Comparison of ENCODE assay signal across 11 mouse cellular contexts in genomic region chr16:13193663-13194071, GRCm38 (mm10).
DNase-seq lines count a peak whose midpoint lies in the region; ATAC-seq and TF ChIP-seq lines count a peak whose summit lies in the region.
"Had no signal": no experiment of that assay in that cellular context is flagged by ENCODE, and none has a peak within 500 bp of the region (broad histone marks: within the 10 kb centered on the region; RNA-seq: fewer than 3 reads in every experiment).

No protein-coding gene starts in this region.

- H3K27ac ChIP-seq in hindbrain, embryonic 16.5 days (ENCODE audit: low read depth, low read length), result no peak overlapping the region
- no peak overlapping the region for H3K27ac ChIP-seq in hindbrain, embryonic 11.5 days (ENCODE audit: low read depth, low read length)
- H3K27ac ChIP-seq in thymus, adult 2 months (ENCODE audit: control insufficient read depth, insufficient read depth, low read length), result no peak overlapping the region
- H3K27ac ChIP-seq: intestine, embryonic 15.5 days; stomach, embryonic 15.5 days had no signal

- 78% methylated on average over 4 of the region's 4 CpGs for WGBS in hindbrain, embryonic 16.5 days
- WGBS in hindbrain, embryonic 11.5 days, result 77% methylated on average over 4 of the region's 4 CpGs
- 91% methylated on average over 4 of the region's 4 CpGs for WGBS in thymus, adult 2 months

- H3K36me3 ChIP-seq in hindbrain, embryonic 16.5 days (ENCODE audit: control insufficient read depth, insufficient read depth, low read length), result no peaks in the 10 kb centered on the region
- H3K36me3 ChIP-seq in hindbrain, embryonic 11.5 days (ENCODE audit: control insufficient read depth, insufficient read depth, low read length), result no peaks in the 10 kb centered on the region
- H3K36me3 ChIP-seq in thymus, adult 2 months (ENCODE audit: control insufficient read depth, insufficient read depth, low read length), result no peaks in the 10 kb centered on the region
- H3K36me3 ChIP-seq: intestine, embryonic 15.5 days; stomach, embryonic 15.5 days had no signal

- H3K4me1 ChIP-seq in hindbrain, embryonic 16.5 days (ENCODE audit: control insufficient read depth, insufficient read depth, low read depth, low read length), result peaks cover 15% of the 10 kb centered on the region
- no peaks in the 10 kb centered on the region for H3K4me1 ChIP-seq in hindbrain, embryonic 11.5 days (replicated peaks; ENCODE audit: control insufficient read depth, insufficient read depth, low read length)
- 0 out of 2 replicates have a peak, but pooled peaks cover 2% of the 10 kb centered on the region for H3K4me1 ChIP-seq in thymus, adult 2 months (replicated peaks; ENCODE audit: control insufficient read depth, insufficient read depth, low read length)

- no peak for TF ChIP-seq CTCF in thymus, adult 2 months (IDR thresholded peaks at IDR 0.05; ENCODE audit: borderline replicate concordance, control insufficient read depth, extremely low read depth, insufficient read depth, low read length, poor library complexity)

- peak; percentile 46; the same call in 1 of the 2 replicates for ATAC-seq in hindbrain, embryonic 16.5 days
- no peak for ATAC-seq in hindbrain, embryonic 11.5 days (ENCODE audit: low FRiP score)
- ATAC-seq: intestine, embryonic 15.5 days had no signal

- no peak overlapping the region for H3K4me3 ChIP-seq in hindbrain, embryonic 16.5 days (ENCODE audit: low read length)
- no peak overlapping the region for H3K4me3 ChIP-seq in hindbrain, embryonic 11.5 days (ENCODE audit: low read depth, low read length)
- H3K4me3 ChIP-seq in thymus, adult 2 months (ENCODE audit: control insufficient read depth, insufficient read depth, low read length), result no peak overlapping the region
- H3K4me3 ChIP-seq: intestine, embryonic 15.5 days; stomach, embryonic 15.5 days had no signal

- H3K9ac ChIP-seq in hindbrain, embryonic 16.5 days (ENCODE audit: low read depth, low read length), result no peak overlapping the region
- no peak overlapping the region for H3K9ac ChIP-seq in hindbrain, embryonic 11.5 days (ENCODE audit: low read depth, low read length)
- H3K9ac ChIP-seq: intestine, embryonic 15.5 days; stomach, embryonic 15.5 days had no signal

- no peaks in the 10 kb centered on the region for H3K9me3 ChIP-seq in hindbrain, embryonic 16.5 days (ENCODE audit: control insufficient read depth, low read length)
- H3K9me3 ChIP-seq in hindbrain, embryonic 11.5 days (ENCODE audit: control insufficient read depth, low read length), result no peaks in the 10 kb centered on the region
- H3K9me3 ChIP-seq: intestine, embryonic 15.5 days; stomach, embryonic 15.5 days had no signal

- H3K4me2 ChIP-seq in hindbrain, embryonic 16.5 days (ENCODE audit: low read length), result no peak overlapping the region
- H3K4me2 ChIP-seq in hindbrain, embryonic 11.5 days (replicated peaks; ENCODE audit: low read depth, low read length), result no peak overlapping the region
- H3K4me2 ChIP-seq: intestine, embryonic 15.5 days; stomach, embryonic 15.5 days had no signal

- no peaks in the 10 kb centered on the region for H3K27me3 ChIP-seq in hindbrain, embryonic 16.5 days (replicated peaks; ENCODE audit: control insufficient read depth, insufficient read depth, low read length)
- H3K27me3 ChIP-seq in hindbrain, embryonic 11.5 days (ENCODE audit: control insufficient read depth, insufficient read depth, low read length), result no peaks in the 10 kb centered on the region
- H3K27me3 ChIP-seq in thymus, adult 2 months (ENCODE audit: control insufficient read depth, insufficient read depth, low read length), result no peaks in the 10 kb centered on the region
- H3K27me3 ChIP-seq: intestine, embryonic 15.5 days; stomach, embryonic 15.5 days had no signal

- no peak for DNase-seq in hindbrain, embryonic 11.5 days (ENCODE audit: low spot score)
- peak; percentile 51 to 65 for DNase-seq in frontal cortex, postnatal 36 days (ENCODE audit: low spot score in 2 of 2)
- peak; percentile 69 to 84 for DNase-seq in layer of hippocampus, adult 18-20 months (ENCODE audit: low spot score in 2 of 2)
- DNase-seq in right cerebral cortex, adult 2 months (ENCODE audit: low spot score in 2 of 2), result peak; percentile 51 to 52
- no peak for DNase-seq in cerebellum, adult 18-20 months
- DNase-seq in gastrocnemius, adult 18-20 months (ENCODE audit: low spot score), result no peak
- DNase-seq in thymus, adult 2 months, result no peak
- DNase-seq: cerebellum, adult 2 months had no signal

- no peak for TF ChIP-seq POLR2A in thymus, adult 2 months (IDR thresholded peaks at IDR 0.05; ENCODE audit: control insufficient read depth, extremely low read depth, insufficient read depth, low read length, poor library complexity)

Comparison
In these comparisons a context has a peak if more than half of its experiments do, and no peak if none do; other contexts are left out.
1. DNase-seq: peak in frontal cortex, postnatal 36 days (2 of 2), layer of hippocampus, adult 18-20 months (2 of 2) and right cerebral cortex, adult 2 months (2 of 2); none in hindbrain, embryonic 11.5 days (single experiment), cerebellum, adult 18-20 months (0 of 2), gastrocnemius, adult 18-20 months (single experiment) and thymus, adult 2 months (single experiment).